In the genomic region with DNA sequence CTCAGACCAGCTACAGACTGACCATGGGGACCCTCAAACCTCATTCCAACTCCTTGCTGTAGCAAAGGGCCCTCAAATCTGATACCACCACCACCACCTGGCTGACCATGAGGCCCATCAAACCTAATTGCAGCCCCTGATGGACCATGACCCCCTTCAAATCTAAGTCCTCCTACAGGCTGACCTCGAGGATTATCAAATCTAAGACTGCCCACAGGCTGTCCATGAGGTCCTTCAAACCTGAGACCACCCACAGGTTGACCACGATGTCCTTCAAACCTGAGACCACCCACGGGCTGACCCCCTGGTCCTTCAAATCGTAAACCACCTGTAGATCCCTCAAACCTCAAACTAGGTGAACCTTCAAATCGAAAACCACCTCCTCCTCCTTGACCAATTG, we compare ENCODE assay signal across 13 mouse cellular contexts. TPM values are rescaled to one million over a fixed set of nuclear protein-coding genes. Genes with fewer than 3 reads are reported as not detected.
"Had no signal": no experiment of that assay in that cellular context is flagged by ENCODE, and none has a peak within 500 bp of the region (broad histone marks: within the 10 kb centered on the region; RNA-seq: fewer than 3 reads in every experiment).

No protein-coding gene starts in this region.

- ATAC-seq: midbrain, embryonic 15.5 days had no signal

- H3K9ac ChIP-seq: limb, embryonic 12.5 days; midbrain, embryonic 15.5 days; neural tube, embryonic 12.5 days had no signal

- H3K4me1 ChIP-seq: limb, embryonic 12.5 days; neural tube, embryonic 12.5 days had no signal

- H3K27me3 ChIP-seq: limb, embryonic 12.5 days; midbrain, embryonic 15.5 days; neural tube, embryonic 12.5 days had no signal

- H3K4me2 ChIP-seq: limb, embryonic 12.5 days; midbrain, embryonic 15.5 days; neural tube, embryonic 12.5 days had no signal

- H3K27ac ChIP-seq: kidney, postnatal 0 days; layer of hippocampus, adult 2 months; limb, embryonic 12.5 days; midbrain, embryonic 15.5 days; neural tube, embryonic 12.5 days; stomach, postnatal 0 days had no signal

- H3K4me3 ChIP-seq: layer of hippocampus, adult 2 months; limb, embryonic 12.5 days; midbrain, embryonic 15.5 days; neural tube, embryonic 12.5 days had no signal

- DNase-seq: kidney, adult 2 months; kidney, postnatal 36 days; lung, postnatal 36 days; thymus, adult 18-20 months; thymus, postnatal 14 days had no signal

- H3K9me3 ChIP-seq: limb, embryonic 12.5 days; midbrain, embryonic 15.5 days; neural tube, embryonic 12.5 days had no signal

RNA-seq across cellular contexts. Expression of a gene that starts 21.1 kb away (rescaled TPM):
- total RNA-seq: monocyte, adult 5-6 weeks; neutrophil, adult 5-6 weeks had no signal
